Mouse (Mus musculus): ENCODE data around the gene Mybpc2.

The Mybpc2 gene

DNA sequence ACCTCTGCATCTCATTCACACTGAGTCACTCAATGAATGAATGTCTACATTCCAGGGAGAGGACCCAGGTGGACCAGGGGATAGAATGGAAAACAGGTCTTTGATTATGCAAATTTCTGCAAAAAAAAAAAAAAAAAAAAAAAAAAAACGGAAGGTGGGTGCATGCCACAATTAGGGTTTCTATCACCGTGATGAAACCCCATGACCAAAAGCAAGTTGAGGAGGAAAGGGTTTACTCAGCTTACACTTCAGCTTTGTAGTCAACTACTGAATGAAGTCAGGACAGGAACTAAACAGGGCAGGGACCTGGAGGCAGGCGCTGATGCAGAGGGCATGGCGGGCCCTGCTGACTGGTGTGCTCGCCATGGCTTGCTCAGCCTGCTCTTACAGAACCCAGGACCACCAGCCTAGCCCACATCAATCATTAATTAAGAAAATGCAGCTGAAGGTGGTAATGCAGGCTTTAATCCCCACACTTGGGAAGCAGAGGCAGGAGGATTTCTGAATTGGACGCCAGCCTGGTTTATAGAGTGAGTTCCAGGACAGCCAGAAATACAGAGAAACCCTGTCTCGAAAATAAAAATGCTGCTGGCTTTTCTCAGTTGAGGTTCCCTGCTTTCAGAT, 38.8 kb downstream of the Mybpc2 start:
- no peak for DNase-seq (ENCODE audit: low read depth, low spot score)

DNA sequence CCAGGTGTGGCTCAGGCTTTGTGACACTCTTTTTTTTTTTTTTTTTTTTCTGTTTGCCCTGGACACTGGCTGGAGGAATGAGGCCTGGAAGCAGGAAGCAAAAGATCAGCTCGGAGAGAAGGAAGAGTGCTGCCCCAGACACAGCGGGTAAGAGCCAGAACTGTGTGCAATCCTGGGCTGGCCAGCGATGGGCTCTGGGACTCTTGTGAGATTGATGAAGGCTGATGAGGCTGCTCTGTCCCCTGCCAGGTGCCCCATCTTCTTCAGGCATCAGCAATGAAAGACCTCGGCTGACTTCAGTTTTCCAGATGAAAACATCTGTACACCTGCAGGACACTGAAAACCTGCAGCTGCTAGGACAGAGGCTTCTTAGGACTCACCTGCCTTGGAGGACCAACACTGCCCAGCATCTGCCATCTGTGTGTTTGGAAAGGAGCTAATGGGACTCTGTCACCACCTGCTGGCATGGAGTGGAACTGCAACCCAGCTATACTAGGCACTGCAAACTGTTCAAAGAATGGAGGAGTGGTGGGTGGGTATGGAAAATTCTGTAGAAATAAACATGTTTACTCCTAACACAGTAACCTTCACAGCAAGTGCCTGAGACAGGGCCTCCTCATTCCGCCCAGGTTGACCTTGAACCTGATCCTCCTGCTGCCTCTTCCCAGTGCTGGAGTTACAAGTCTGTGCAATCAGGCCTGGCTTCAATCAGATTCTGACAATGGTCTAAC, 39.5 kb downstream of the Mybpc2 start:
- peak; percentile 77 for DNase-seq (ENCODE audit: low read depth, low spot score)

GRCm38 (mm10) chr7:44484109-44484508, 40.3 kb downstream of the Mybpc2 start:
- no peak for DNase-seq (ENCODE audit: low read depth, low spot score)

- no peak for DNase-seq (ENCODE audit: low read depth, low spot score)
Measured at GRCm38 (mm10) chr7:44482836-44483435, 41.5 kb downstream of the Mybpc2 start.

DNA sequence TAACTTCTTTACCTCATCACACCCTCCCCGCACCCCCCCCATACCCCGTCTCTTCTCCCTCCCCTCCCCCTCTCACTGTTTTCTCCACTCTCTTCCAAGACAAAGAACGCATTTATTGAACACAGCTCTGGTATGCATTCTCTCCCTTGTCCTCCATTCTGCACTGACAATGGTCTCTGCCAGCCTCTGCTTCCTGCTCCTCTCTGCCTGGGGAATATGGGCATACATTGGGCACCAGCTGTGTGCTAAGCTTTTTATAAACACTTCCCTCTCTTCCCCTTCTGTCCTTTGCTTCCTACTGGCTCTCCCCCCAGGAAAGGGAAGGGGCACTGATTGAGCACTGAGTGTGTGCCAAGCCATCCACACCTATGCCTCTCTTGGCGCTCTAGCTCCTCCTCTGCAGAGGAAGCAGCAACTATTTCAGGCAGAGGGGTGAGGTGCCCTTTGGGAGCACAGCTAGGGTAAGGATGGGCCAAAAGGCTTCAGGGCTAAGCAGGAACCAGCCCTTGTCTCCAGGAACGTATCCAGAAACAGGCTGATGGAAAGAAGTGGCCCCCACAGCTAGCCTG, 49.3 kb downstream of the Mybpc2 start:
- DNase-seq (ENCODE audit: low read depth, low spot score), result no peak

- DNase-seq (ENCODE audit: low read depth, low spot score), result no peak
Measured at GRCm38 (mm10) chr7:44474419-44474818, 50.0 kb downstream of the Mybpc2 start.

- no peak for DNase-seq (ENCODE audit: low read depth, low spot score)
Measured at GRCm38 (mm10) chr7:44472961-44473646, 51.4 kb downstream of the Mybpc2 start.

DNA sequence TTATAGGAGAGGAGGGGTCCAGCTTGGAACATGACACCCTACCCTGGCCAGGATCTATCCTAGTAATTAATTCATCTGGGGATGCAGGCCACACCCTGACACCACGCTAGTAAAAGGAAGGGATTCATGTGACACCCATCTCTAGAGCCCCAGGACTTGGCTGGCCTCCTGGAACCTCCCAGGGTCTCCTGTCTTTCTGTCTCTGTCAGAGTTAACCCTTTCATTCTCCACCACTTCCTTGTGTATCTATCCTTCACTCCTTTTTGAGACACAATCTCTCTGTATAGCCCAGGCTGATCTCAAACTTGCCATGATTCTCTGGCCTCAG, 51.9 kb downstream of the Mybpc2 start:
- no peak for DNase-seq (ENCODE audit: low read depth, low spot score)

- no peak for DNase-seq (ENCODE audit: low read depth, low spot score)
Measured at GRCm38 (mm10) chr7:44471880-44472557, 52.4 kb downstream of the Mybpc2 start.

DNA sequence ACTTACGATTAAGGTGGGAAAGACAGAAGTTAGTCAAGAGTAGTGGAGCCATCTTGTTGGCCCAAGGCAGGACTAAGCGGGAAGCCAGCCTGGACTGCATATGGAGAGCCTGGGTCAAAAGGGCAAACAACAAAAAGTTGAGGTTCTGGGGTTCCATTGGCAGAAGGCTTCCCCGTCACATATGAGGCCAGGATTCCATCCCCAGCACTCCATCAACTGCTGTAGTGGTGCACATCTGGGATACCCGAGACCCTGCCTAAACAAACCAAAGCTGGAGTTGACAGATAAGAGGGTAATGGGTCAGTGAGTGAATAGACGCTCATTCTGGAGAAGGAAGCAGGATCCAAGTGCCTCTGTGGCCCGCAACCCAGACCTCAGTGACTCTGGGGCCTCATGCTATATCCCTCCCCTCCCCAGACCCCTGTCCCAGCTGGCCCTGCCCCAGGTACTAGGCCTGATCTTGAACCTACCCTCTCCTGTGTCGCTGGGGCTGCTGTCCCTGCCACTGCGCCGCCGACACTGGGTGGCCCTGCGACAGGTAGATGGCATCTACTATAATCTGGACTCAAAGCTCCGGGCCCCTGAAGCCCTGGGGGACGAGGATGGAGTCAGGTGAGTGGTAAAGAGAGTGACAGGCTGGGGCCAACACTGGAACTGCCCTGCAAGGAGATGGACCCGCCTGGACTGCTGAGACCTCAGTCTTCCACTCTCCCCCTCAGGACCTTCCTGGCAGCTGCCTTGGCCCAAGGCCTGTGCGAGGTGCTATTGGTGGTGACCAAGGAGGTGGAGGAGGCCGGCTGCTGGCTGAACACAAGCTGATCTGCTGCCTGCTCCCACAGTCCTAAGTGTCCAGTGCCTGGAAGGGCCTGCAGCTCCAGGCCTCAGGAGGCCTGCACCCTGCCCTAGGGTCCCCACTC, 53.5 kb downstream of the Mybpc2 start:
- DNase-seq (ENCODE audit: low read depth, low spot score), result no peak

DNA sequence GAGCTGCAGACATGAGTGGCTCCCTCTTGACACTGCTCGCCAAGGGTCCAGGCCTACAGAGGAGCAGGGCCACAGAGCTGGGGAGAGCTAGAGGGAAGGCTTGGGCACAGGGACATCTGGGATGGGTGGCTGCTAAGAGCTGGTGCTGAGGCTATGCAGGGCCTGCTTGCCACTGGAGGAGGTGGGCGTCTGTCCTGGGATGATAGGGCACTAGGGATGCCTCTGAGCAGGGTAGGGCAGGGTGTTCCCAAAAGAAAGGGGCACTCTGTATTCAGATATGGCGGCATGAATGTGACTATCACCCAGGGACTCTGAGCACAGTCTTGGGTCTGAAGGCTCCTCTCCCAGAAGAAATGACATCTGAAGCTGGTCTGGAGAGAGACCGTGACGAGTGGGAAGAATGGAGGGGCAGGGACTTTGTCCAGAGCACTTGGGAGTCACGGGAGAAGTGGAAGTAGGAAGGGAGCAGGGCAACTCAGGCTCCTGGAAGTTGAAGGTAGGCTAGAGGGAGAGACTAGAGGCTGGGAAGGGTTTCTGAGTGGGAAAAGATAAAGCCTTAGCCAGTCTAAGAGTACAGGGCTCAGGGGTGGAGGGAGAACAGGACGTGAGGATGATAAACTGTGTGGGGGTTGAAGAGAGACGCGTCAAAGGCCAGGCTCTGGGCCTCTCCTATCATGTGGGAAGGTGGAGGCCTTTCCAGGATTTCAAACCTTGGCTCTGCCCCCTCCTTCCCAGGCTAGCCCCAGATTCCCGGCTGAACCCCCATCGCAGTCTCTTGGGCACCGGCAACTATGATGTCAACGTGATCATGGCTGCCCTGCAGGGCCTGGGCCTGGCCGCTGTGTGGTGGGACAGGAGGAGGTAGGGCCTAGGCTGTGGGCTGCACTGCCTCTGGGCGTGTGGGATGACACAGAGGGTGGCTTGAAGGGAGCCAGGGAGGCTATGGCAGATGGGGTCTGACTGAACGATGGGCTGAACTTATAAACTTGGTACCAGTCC, 54.5 kb downstream of the Mybpc2 start:
- DNase-seq (ENCODE audit: low read depth, low spot score), result no peak

DNA sequence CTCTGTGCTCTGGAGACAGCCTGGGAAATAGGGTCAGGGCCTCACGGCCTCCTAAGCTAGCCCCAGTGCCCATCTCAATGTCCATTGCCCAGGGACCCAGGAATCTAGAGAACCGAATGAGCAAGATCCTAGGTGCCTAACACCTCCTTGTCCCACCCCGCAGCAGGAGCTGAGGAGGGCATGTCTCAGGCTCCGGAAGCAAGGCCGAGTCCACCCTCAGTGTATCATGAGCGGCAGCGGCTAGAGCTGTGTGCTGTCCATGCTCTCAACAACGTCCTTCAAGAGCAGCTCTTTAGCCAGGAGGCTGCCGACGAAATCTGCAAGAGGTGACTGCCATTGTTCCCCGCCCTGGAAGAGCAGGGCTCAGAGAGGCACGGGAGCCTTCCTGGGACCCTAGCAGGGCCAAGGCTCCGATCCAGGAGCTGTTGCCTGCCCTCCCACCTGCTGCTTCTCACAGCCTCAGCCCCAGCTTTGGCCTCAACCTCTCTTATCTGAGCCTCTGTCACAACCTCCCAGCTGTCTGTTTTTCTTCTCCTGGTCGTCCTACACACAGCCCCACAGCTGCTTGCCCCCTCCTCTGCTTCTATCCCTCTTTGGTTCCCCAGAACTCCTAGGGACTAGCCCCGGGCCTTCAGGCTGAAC, 55.7 kb downstream of the Mybpc2 start:
- no peak for DNase-seq (ENCODE audit: low read depth, low spot score)

GRCm38 (mm10) chr7:44467811-44468411, 56.5 kb downstream of the Mybpc2 start, which contains the start of gene Josd2:
Gene Josd2 (plus strand): TSS chr7:44467980.
- peak; percentile 92 for DNase-seq (ENCODE audit: low read depth, low spot score)

DNA sequence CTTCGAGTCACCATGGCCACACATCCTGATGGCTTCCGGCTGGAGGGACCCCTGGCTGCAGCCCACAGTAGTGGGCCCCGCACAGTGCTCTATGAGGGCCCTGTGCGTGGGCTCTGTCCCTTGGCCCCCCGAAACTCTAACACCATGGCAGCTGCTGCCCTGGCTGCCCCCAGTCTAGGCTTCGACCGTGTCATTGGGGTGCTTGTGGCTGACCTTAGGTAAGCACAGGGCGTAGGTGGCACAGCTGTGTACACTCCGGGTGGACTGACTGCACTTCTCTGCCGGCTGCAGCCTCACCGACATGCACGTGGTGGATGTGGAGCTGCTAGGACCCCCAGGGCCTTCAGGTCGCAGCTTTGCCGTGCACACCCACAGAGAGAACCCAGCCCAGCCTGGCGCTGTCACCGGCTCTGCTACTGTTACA, 57.6 kb downstream of the Mybpc2 start:
- DNase-seq (ENCODE audit: low read depth, low spot score), result no peak

- no peak for DNase-seq (ENCODE audit: low read depth, low spot score)
Measured at GRCm38 (mm10) chr7:44466006-44466887, 58.2 kb downstream of the Mybpc2 start.

DNA sequence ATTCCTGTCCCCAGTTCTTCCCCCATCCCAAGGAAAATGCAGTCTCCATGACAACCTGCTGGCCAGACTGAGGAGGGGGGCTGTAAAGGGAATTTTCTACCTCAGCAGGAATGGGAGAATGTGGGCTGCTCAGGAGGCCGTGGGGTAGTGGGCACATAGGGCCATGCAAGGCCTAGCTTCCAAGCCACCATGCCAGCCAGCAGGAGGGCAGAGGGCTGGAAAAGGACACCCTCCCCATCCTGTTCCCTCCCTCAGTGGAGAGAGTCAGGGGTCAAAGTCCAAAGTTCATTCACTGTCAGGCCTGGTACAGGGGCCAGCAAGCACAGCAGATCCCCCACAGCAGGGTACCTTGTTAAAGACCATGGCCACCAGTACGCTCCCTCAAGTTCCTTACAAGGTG, 59.3 kb downstream of the Mybpc2 start, which contains the start of gene Aspdh:
Gene Aspdh, plus strand, starts transcription at position 281 of the 400 bp plus-strand sequence.
- DNase-seq (ENCODE audit: low read depth, low spot score), result no peak

- no peak for DNase-seq (ENCODE audit: low read depth, low spot score)
Measured at GRCm38 (mm10) chr7:44464511-44464910, 59.9 kb downstream of the Mybpc2 start.
